Mouse (Mus musculus) right cerebral cortex, postnatal 10 days (tissue): ENCODE measurements around the gene Lrba.

Experiments used
- DNase-seq, 2 experiments: peaks; one replicate each; pipeline ENCODE4 v3.0.0; 2021; ENCODE audit warnings: low spot score in 2 of 2

The Lrba gene

GRCm38 (mm10) chr3:86677573-86678155, 453.2 kb downstream of the Lrba start:
- no peak for DNase-seq

- peak in 1 of 2 experiments; percentile 25 for DNase-seq
Measured at GRCm38 (mm10) chr3:86687571-86688209, 463.2 kb downstream of the Lrba start.

DNA sequence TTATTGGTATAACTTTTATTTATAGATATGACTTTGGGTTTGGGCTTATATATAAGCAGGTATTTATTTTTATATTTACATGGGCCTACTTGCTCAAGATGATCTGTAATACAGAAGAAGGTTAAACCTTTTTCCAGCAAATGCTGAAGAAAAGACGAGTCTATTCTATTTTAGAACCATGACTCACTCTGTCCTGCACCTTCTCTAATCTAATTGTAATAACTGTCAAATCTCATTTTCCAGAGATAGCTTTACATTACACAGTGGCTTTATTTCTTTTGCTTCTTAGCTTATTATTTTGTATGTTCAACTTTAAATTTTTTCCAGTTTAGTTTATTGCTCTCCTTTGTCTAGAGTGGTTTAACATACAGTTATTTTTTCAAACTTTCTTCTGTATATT, 464.0 kb downstream of the Lrba start:
- DNase-seq, result no peak

DNA sequence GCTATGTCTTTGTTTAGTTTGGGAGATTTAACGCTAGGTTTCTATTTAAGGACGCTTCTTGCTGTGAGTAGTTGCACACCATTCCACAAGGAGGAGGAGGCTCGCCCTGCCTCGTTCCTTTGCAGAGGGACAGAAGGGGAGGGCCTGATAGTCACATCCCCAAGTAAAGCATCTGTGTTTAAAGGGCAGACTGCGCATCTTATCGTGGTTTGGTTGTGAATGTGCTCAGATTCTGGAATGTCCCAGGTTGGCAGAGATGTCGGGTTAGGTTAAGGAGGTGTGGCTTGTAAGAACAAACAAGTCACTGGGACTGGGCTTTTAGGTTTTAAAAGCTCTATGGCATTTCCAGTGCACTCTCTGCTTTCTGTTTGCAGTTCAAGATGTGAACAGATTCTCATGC, 464.8 kb downstream of the Lrba start:
- no peak for DNase-seq

GRCm38 (mm10) chr3:86692779-86693178, 468.3 kb downstream of the Lrba start:
- no peak for DNase-seq

GRCm38 (mm10) chr3:86693553-86693952, 469.1 kb downstream of the Lrba start:
- no peak for DNase-seq

GRCm38 (mm10) chr3:86698947-86699346, 474.5 kb downstream of the Lrba start:
- DNase-seq, result no peak

DNA sequence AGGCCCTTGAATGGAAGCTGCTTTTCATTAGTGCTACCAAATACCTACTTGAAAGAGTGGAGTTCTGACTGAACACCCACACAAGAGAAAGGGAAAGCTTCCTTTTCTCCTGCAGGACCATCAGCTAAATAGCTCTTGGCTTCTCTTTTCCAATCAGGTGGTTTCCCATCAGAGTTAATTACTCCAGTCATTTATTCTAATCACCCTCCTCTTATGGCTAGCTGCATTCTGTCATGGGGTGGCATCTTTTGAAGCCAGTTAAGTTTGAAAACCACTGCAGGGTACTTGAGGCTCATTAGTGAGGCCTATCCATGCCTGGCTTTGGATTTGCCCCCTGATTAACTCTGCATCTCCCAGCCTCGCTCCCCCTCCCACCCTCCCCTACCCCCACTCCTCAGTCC, 476.7 kb downstream of the Lrba start:
- no peak for DNase-seq

- DNase-seq, result no peak
Measured at GRCm38 (mm10) chr3:86709472-86709871, 485.0 kb downstream of the Lrba start.

DNA sequence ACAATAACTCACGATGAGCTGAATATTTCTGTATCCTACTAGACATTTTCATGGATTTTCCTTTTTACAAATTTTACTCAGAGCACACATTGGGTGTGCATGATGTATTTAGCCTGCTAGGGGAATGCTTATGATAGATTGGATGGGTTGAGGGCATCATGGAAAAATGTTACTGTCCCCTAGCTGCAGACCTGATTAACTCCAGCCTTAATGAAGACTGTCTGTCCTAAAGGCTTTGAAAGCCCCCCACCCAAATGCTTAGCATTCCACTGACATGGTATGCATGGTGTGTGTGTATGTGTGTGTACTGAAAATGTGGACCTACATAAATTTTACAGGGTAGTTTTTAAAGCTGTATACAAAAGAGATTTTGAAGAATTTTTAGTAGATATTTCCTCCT, 487.1 kb downstream of the Lrba start:
- no peak for DNase-seq

DNA sequence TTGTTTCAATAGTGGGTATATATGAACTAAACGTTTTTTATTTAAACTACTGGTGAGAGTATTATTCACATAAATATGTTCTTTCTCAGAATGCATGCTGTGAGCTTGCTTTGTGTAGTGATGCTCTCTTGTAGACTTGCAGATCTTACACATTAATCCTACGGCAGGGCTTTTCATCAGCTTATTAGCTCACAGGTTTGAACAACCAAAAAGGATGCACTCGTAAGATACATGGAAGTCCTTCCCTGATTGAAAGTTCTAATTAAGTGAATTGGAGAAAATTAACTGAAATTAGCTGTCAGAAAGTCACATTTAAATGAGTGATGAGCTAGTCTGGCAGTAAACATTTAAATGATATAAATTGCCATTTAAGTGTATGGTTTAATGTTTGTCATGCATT, 488.3 kb downstream of the Lrba start:
- DNase-seq, result no peak

DNA sequence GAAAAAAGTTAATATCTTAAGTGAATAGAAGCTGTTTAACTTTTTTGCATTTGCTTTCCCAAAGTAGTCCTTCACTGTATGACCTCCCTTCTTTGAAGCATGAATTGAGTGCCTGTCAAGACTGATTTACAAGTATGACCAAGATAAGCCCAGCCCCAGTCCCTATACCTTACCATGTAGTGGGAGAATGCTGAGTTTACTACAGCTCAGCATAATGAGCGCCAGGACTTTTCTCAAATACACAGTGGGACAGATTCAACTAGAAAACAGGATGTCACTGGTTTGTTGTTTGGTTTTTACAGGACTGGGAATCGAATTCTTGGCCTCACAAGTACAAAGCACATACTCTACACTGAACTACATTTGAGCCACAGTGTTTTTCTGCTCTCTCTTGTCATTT, 490.0 kb downstream of the Lrba start:
- DNase-seq, result no peak

GRCm38 (mm10) chr3:86723415-86724298, 499.2 kb downstream of the Lrba start:
- peak in 1 of 2 experiments; percentile 31 for DNase-seq

GRCm38 (mm10) chr3:86725113-86725512, 500.6 kb downstream of the Lrba start:
- DNase-seq, result no peak

DNA sequence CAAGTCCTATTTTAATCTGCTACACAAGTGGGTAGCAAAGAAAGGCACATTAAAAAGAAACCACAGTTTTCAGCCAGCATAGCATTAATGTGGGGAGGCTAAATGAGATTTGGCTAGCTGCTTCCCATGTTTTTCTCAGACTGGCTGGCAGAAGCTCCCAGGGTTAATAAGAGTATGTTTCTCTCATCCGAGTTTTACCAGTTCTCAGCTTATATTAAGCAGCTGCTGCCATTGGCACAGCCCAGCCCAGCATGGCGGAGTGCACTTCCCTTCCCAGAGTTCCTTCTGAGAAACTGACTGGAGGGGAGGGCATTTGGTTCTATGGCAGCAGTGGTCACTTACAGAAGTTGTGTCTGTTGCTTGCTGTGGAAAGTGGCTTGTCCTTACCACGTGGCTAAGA, 514.4 kb downstream of the Lrba start:
- no peak for DNase-seq

DNA sequence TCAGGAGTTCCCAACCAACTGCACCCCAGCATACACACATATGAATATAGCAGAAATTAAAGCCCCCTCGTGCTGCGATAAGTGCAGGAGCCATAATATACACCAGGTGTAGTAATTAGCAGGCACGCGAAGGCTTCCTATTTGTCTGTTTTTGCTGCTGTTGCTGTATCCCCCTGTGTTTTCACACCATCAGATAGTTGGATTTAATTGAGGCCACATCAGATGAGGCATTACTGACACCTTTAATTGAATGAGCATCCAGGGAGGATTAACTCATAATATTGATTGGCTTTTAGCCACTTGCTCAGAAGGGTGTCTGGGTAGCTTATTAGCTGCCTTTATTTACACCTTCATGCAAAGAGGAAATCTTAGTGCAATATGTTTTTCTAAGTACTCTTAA, 515.3 kb downstream of the Lrba start:
- DNase-seq, result no peak

GRCm38 (mm10) chr3:86745348-86745747, 520.9 kb downstream of the Lrba start:
- no peak for DNase-seq

- DNase-seq, result no peak
Measured at GRCm38 (mm10) chr3:86745769-86746512, 521.5 kb downstream of the Lrba start.

- DNase-seq, result no peak
Measured at GRCm38 (mm10) chr3:86750652-86751051, 526.2 kb downstream of the Lrba start.

- no peak for DNase-seq
Measured at GRCm38 (mm10) chr3:86754178-86754577, 529.7 kb downstream of the Lrba start.

- no peak for DNase-seq
Measured at GRCm38 (mm10) chr3:86754595-86755557, 530.4 kb downstream of the Lrba start.
